In genomic region chr16:22160386-22161145, GRCm38 (mm10) we compare ENCODE assay signal across 8 mouse cellular contexts. TPM values are rescaled to one million over a fixed set of nuclear protein-coding genes. Genes with fewer than 3 reads are reported as not detected.
DNase-seq lines count a peak whose midpoint lies in the region; ATAC-seq and TF ChIP-seq lines count a peak whose summit lies in the region.

No protein-coding gene starts in this region.

- H3K27me3 ChIP-seq in megakaryocyte, embryonic 14.5 days (replicated peaks), result peaks cover 65% of the 10 kb centered on the region
- H3K27me3 ChIP-seq in forebrain, embryonic 16.5 days (replicated peaks; ENCODE audit: control insufficient read depth, insufficient read depth, low read length), result 0 out of 2 replicates have a peak, but pooled peaks cover 2% of the 10 kb centered on the region
- peaks cover 48% of the 10 kb centered on the region for H3K27me3 ChIP-seq in liver, embryonic 14.5 days (ENCODE audit: control insufficient read depth, insufficient read depth, low read length)

- peak overlapping the region; percentile 42 for H3K4me3 ChIP-seq in megakaryocyte, embryonic 14.5 days (replicated peaks)
- H3K4me3 ChIP-seq in forebrain, embryonic 16.5 days (replicated peaks; ENCODE audit: low read length), result peak overlapping the region; percentile 80
- peak overlapping the region in 1 of 2 experiments; percentile 65; a peak in 2 of 4 replicates for H3K4me3 ChIP-seq in liver, embryonic 14.5 days (ENCODE audit: insufficient read depth in 1 of 2, low read depth in 2 of 2, low read length in 2 of 2)

- TF ChIP-seq CTCF in liver, embryonic 14.5 days (IDR thresholded peaks at IDR 0.05; ENCODE audit: low read depth), result no peak

- no peaks in the 10 kb centered on the region for H3K9me3 ChIP-seq in megakaryocyte, embryonic 14.5 days
- no peaks in the 10 kb centered on the region for H3K9me3 ChIP-seq in forebrain, embryonic 16.5 days (ENCODE audit: control insufficient read depth, low read length)
- H3K9me3 ChIP-seq in liver, embryonic 14.5 days (ENCODE audit: control insufficient read depth, low read length), result no peaks in the 10 kb centered on the region

- H3K4me1 ChIP-seq in megakaryocyte, embryonic 14.5 days, result peaks cover 26% of the 10 kb centered on the region
- H3K4me1 ChIP-seq in forebrain, embryonic 16.5 days (replicated peaks; ENCODE audit: control insufficient read depth, insufficient read depth, low read length), result peaks cover 12% of the 10 kb centered on the region
- no peaks in the 10 kb centered on the region for H3K4me1 ChIP-seq in liver, embryonic 14.5 days (replicated peaks; ENCODE audit: control insufficient read depth in 2 of 2, insufficient read depth in 2 of 2, low read length in 1 of 2)

- peak overlapping the region; percentile 88 for H3K4me2 ChIP-seq in forebrain, embryonic 16.5 days (ENCODE audit: low read length)
- peak overlapping the region; percentile 65 for H3K4me2 ChIP-seq in liver, embryonic 14.5 days (ENCODE audit: low read depth)

- H3K9ac ChIP-seq in forebrain, embryonic 16.5 days (replicated peaks; ENCODE audit: low read depth, low read length), result 0 out of 2 replicates have a peak overlapping the region, but pooled peaks have one; percentile 32
- no peak overlapping the region for H3K9ac ChIP-seq in liver, embryonic 14.5 days (replicated peaks)

- no peak for TF ChIP-seq EP300 in liver, embryonic 14.5 days (IDR thresholded peaks at IDR 0.05; ENCODE audit: low read depth)

- H3K36me3 ChIP-seq in megakaryocyte, embryonic 14.5 days (replicated peaks; ENCODE audit: low read length), result no peaks in the 10 kb centered on the region
- no peaks in the 10 kb centered on the region for H3K36me3 ChIP-seq in forebrain, embryonic 16.5 days (ENCODE audit: control insufficient read depth, insufficient read depth)
- H3K36me3 ChIP-seq in liver, embryonic 14.5 days (replicated peaks; ENCODE audit: control insufficient read depth, insufficient read depth, low read depth), result no peaks in the 10 kb centered on the region

- no peak for ATAC-seq in megakaryocyte, adult 5-6 weeks (ENCODE audit: poor library complexity, severe bottlenecking)
- ATAC-seq in forebrain, embryonic 16.5 days, result no peak
- no peak for ATAC-seq in liver, embryonic 14.5 days (ENCODE audit: insufficient read depth)
- no peak for ATAC-seq in CD4-positive, CD25-positive, alpha-beta regulatory T cell, adult 4 months

- WGBS in forebrain, embryonic 16.5 days, result 0% methylated on average over 16 of the region's 16 CpGs
- WGBS in liver, embryonic 14.5 days (ENCODE audit: insufficient replicate concordance), result 4% methylated on average over 16 of the region's 16 CpGs

- H3K27ac ChIP-seq in forebrain, embryonic 16.5 days (ENCODE audit: low read length), result no peak overlapping the region
- H3K27ac ChIP-seq in liver, embryonic 14.5 days, result no peak overlapping the region

- no peak for DNase-seq in liver, embryonic 14.5 days (ENCODE audit: low read depth in 3 of 3, low spot score in 3 of 3)
- DNase-seq in T-cell, adult 2 months (ENCODE audit: low spot score), result no peak
- no peak for DNase-seq in urinary bladder, postnatal 10 days (ENCODE audit: low spot score)
- DNase-seq in urinary bladder, adult 2 months (ENCODE audit: low spot score), result no peak

RNA-seq across cellular contexts. Expression of gene Igf2bp2, which starts 2.5 kb away (rescaled TPM):
- 3.1 and 7.6 TPM in 2 replicates for polyA plus RNA-seq in megakaryocyte, embryonic 14.5 days (2012; ENCODE audit: insufficient read depth, low replicate concordance)
- total RNA-seq in megakaryocyte, adult 5-6 weeks (2015), result 0.32 and 0.49 TPM in 2 replicates
- total RNA-seq in megakaryocyte, adult 5-6 weeks (2017), result 0.45 and 0.99 TPM in 2 replicates
- polyA plus RNA-seq in forebrain, embryonic 16.5 days (2015; fragmentation: Nextera tagmentation; extraction: Ambion mirVana), result 22.7 and 23.2 TPM in 2 replicates
- 3.4 and 3.7 TPM in 2 replicates for polyA plus RNA-seq in liver, embryonic 14.5 days (2012; rRNA removed)
- 7.3 and 7.6 TPM in 2 replicates for polyA plus RNA-seq in liver, embryonic 14.5 days (2014; fragmentation: Nextera tagmentation; extraction: Ambion mirVana)
- 1 to 10 TPM; 1.1 to 1.2 TPM for polyA plus RNA-seq in CD4-positive, CD25-positive, alpha-beta regulatory T cell, adult 4 months (2017; shearing (Covaris generic))
- 2.6 and 5.1 TPM in 2 replicates for polyA plus RNA-seq in urinary bladder, adult 2 months (2012; rRNA removed)
